Mouse (Mus musculus): ENCODE measurements around the gene Pacsin1. TPM values are rescaled to one million over a fixed set of nuclear protein-coding genes. Genes with fewer than 3 reads are reported as not detected.

The Pacsin1 gene
- polyA plus RNA-seq, 1 experiment from 2014 or later: 4.7 TPM

- DNase-seq (ENCODE audit: low spot score) (no peak), ATAC-seq (replicated peaks; ENCODE audit: insufficient number of reproducible peaks, low FRiP score, low TSS enrichment, low read depth) (no peak)
- 62% methylated on average over 14 of the region's 14 CpGs for WGBS
- H3K4me2 ChIP-seq (ENCODE audit: low read depth, low read length): no peak overlapping the region
- H3K4me3 ChIP-seq (ENCODE audit: low read depth, low read length): no peak overlapping the region
- peaks cover 3% of the 10 kb centered on the region; the same call in 1 of the 2 replicates for H3K27me3 ChIP-seq (ENCODE audit: control insufficient read depth, insufficient read depth, low read length)
- no peak overlapping the region for H3K9ac ChIP-seq (replicated peaks; ENCODE audit: low read length)
- no peaks in the 10 kb centered on the region for H3K36me3 ChIP-seq (replicated peaks; ENCODE audit: control insufficient read depth, insufficient read depth, low read depth, low read length)
- H3K9me3 ChIP-seq (replicated peaks; ENCODE audit: control insufficient read depth, low read length): no peaks in the 10 kb centered on the region
- no peak overlapping the region for H3K27ac ChIP-seq (replicated peaks; ENCODE audit: low read depth, low read length)
- H3K4me1 ChIP-seq (ENCODE audit: control insufficient read depth, insufficient read depth, low read length): no peaks in the 10 kb centered on the region
Measured at GRCm38 (mm10) chr17:27690993-27691693, 35.8 kb downstream of the Pacsin1 start.

- no peak for ATAC-seq (replicated peaks; ENCODE audit: insufficient number of reproducible peaks, low FRiP score, low TSS enrichment, low read depth)
- no peak overlapping the region for H3K4me3 ChIP-seq (ENCODE audit: low read depth, low read length)
Measured at GRCm38 (mm10) chr17:27699641-27700244, 44.4 kb downstream of the Pacsin1 start.

GRCm38 (mm10) chr17:27700812-27701211 lies 45.5 kb downstream of the Pacsin1 start:
- H3K27me3 ChIP-seq (ENCODE audit: control insufficient read depth, insufficient read depth, low read length): no peaks in the 10 kb centered on the region; the same call in 1 of the 2 replicates
- H3K4me3 ChIP-seq (ENCODE audit: low read depth, low read length): no peak overlapping the region
- no peaks in the 10 kb centered on the region for H3K9me3 ChIP-seq (replicated peaks; ENCODE audit: control insufficient read depth, low read length)
- ATAC-seq (replicated peaks; ENCODE audit: insufficient number of reproducible peaks, low FRiP score, low TSS enrichment, low read depth) (no peak), DNase-seq (ENCODE audit: low spot score) (no peak)
- 72% methylated on average over 2 of the region's 2 CpGs for WGBS
- H3K4me1 ChIP-seq (ENCODE audit: control insufficient read depth, insufficient read depth, low read length): no peaks in the 10 kb centered on the region; the same call in 1 of the 2 replicates
- no peak overlapping the region for H3K9ac ChIP-seq (replicated peaks; ENCODE audit: low read length)
- H3K4me2 ChIP-seq (ENCODE audit: low read depth, low read length): no peak overlapping the region
- H3K27ac ChIP-seq (replicated peaks; ENCODE audit: low read depth, low read length): no peak overlapping the region
- no peaks in the 10 kb centered on the region for H3K36me3 ChIP-seq (replicated peaks; ENCODE audit: control insufficient read depth, insufficient read depth, low read depth, low read length)

More at GRCm38 (mm10) chr17:27699641-27700244, 44.4 kb downstream of the Pacsin1 start:
- Histone ChIP-seq H3K4me2 (ENCODE audit: low read depth, low read length) (no peak overlapping the region), H3K9me3 (replicated peaks; ENCODE audit: control insufficient read depth, low read length) (no peaks in the 10 kb centered on the region), H3K27ac (replicated peaks; ENCODE audit: low read depth, low read length) (no peak overlapping the region), H3K9ac (replicated peaks; ENCODE audit: low read length) (no peak overlapping the region), H3K4me1 (ENCODE audit: control insufficient read depth, insufficient read depth, low read length) (no peaks in the 10 kb centered on the region; the same call in 1 of the 2 replicates), H3K27me3 (ENCODE audit: control insufficient read depth, insufficient read depth, low read length) (no peaks in the 10 kb centered on the region; the same call in 1 of the 2 replicates), H3K36me3 (replicated peaks; ENCODE audit: control insufficient read depth, insufficient read depth, low read depth, low read length) (no peaks in the 10 kb centered on the region)
- no peak for DNase-seq (ENCODE audit: low spot score)
- WGBS: 83% methylated on average over 17 of the region's 17 CpGs

DNA sequence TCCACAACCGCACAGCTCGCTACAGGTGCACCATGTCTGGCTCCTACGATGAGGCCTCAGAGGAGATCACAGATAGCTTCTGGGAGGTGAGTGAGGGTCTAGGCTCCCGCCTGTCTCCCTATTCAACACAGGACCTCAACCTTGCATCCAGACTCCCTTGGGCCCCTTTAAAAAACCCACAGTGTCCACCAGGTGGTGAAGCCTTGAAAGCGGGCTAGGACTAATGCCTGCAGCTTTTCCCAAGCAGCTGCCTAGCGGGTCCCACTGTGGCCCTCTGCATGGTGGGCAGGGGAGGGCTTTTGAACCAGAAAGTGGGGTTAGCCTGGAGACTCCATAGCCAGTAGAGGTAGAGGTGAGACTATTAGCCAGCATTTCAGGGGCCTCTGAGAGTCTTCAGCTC lies 46.5 kb downstream of the Pacsin1 start:
- Histone ChIP-seq H3K9ac (replicated peaks; ENCODE audit: low read length) (no peak overlapping the region), H3K27me3 (ENCODE audit: control insufficient read depth, insufficient read depth, low read length) (peaks cover 5% of the 10 kb centered on the region; the same call in 1 of the 2 replicates), H3K27ac (replicated peaks; ENCODE audit: low read depth, low read length) (no peak overlapping the region), H3K36me3 (replicated peaks; ENCODE audit: control insufficient read depth, insufficient read depth, low read depth, low read length) (no peaks in the 10 kb centered on the region), H3K4me2 (ENCODE audit: low read depth, low read length) (no peak overlapping the region), H3K4me1 (ENCODE audit: control insufficient read depth, insufficient read depth, low read length) (no peaks in the 10 kb centered on the region; the same call in 1 of the 2 replicates), H3K9me3 (replicated peaks; ENCODE audit: control insufficient read depth, low read length) (no peaks in the 10 kb centered on the region), H3K4me3 (ENCODE audit: low read depth, low read length) (no peak overlapping the region)
- DNase-seq (ENCODE audit: low spot score) (no peak), ATAC-seq (replicated peaks; ENCODE audit: insufficient number of reproducible peaks, low FRiP score, low TSS enrichment, low read depth) (peak; percentile 12; the same call in 1 of the 2 replicates)
- WGBS: 71% methylated on average over 6 of the region's 6 CpGs

GRCm38 (mm10) chr17:27702518-27702917 lies 47.2 kb downstream of the Pacsin1 start:
- WGBS: 3% methylated on average over 34 of the region's 34 CpGs
- H3K27ac ChIP-seq (replicated peaks; ENCODE audit: low read depth, low read length): no peak overlapping the region
- peak overlapping the region; percentile 54 for H3K4me2 ChIP-seq (ENCODE audit: low read depth, low read length)
- H3K9ac ChIP-seq (replicated peaks; ENCODE audit: low read length): no peak overlapping the region
- no peaks in the 10 kb centered on the region for H3K36me3 ChIP-seq (replicated peaks; ENCODE audit: control insufficient read depth, insufficient read depth, low read depth, low read length)
- peak; percentile 73 for DNase-seq (ENCODE audit: low spot score)
- H3K4me1 ChIP-seq (ENCODE audit: control insufficient read depth, insufficient read depth, low read length): no peaks in the 10 kb centered on the region; the same call in 1 of the 2 replicates
- H3K27me3 ChIP-seq (ENCODE audit: control insufficient read depth, insufficient read depth, low read length): peaks cover 5% of the 10 kb centered on the region; the same call in 1 of the 2 replicates
- H3K9me3 ChIP-seq (replicated peaks; ENCODE audit: control insufficient read depth, low read length): no peaks in the 10 kb centered on the region
- no peak; the same call in 1 of the 2 replicates for ATAC-seq (replicated peaks; ENCODE audit: insufficient number of reproducible peaks, low FRiP score, low TSS enrichment, low read depth)
- H3K4me3 ChIP-seq (ENCODE audit: low read depth, low read length): peak overlapping the region; percentile 29

DNA sequence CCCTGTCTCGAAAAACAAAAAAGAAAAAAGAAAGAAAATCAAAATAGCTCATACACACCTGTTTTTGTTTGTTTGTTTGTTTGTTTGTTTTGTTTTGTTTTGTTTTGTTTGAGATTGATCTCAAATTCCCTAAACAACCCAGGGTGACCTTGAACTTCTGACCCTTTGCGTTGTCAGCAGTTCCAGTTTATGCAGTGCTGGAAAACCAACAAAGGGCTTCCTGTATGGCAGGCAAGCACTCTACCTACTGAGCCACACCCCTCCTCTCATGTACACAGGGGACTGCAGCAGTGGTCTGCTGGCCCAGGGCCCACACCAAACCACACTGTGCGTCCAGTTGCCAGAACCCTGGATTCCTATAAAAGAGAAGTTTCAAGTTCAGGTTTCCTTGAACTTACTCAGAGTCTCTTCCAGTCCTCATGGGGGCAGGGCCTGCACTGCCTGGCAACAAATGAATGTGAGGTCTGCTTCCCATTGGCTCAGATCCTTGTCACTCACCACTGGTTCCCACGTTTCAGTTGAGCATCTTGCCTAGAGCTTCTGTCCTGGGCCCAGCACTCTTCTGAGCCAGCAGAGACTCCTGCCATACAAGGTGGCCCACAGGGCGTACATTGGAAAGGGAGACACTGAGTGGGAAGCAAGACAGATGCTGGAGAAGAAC lies 48.8 kb downstream of the Pacsin1 start:
- Histone ChIP-seq H3K36me3 (replicated peaks; ENCODE audit: control insufficient read depth, insufficient read depth, low read depth, low read length) (no peaks in the 10 kb centered on the region), H3K27me3 (ENCODE audit: control insufficient read depth, insufficient read depth, low read length) (peaks cover 5% of the 10 kb centered on the region; the same call in 1 of the 2 replicates), H3K9me3 (replicated peaks; ENCODE audit: control insufficient read depth, low read length) (no peaks in the 10 kb centered on the region), H3K27ac (replicated peaks; ENCODE audit: low read depth, low read length) (no peak overlapping the region), H3K4me3 (ENCODE audit: low read depth, low read length) (no peak overlapping the region), H3K9ac (replicated peaks; ENCODE audit: low read length) (no peak overlapping the region), H3K4me1 (ENCODE audit: control insufficient read depth, insufficient read depth, low read length) (no peaks in the 10 kb centered on the region; the same call in 1 of the 2 replicates), H3K4me2 (ENCODE audit: low read depth, low read length) (no peak overlapping the region)
- 61% methylated on average over 5 of the region's 5 CpGs for WGBS
- ATAC-seq (replicated peaks; ENCODE audit: insufficient number of reproducible peaks, low FRiP score, low TSS enrichment, low read depth) (no peak), DNase-seq (ENCODE audit: low spot score) (no peak)

DNA sequence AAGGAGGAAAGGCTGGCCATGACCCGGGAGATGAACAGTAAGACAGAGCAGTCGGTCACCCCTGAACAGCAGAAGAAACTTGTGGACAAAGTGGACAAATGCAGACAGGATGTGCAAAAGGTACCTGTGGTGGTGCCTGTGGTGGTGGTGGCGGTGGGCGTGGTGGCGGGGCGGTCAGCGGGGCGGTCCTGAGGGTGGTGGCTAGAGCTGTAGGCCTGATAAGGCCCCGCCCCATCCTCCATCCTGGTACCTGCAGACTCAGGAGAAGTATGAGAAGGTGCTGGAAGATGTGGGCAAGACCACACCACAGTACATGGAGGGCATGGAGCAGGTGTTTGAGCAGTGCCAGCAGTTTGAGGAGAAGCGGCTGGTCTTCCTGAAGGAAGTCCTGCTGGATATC lies 50.4 kb downstream of the Pacsin1 start:
- Histone ChIP-seq H3K4me1 (ENCODE audit: control insufficient read depth, insufficient read depth, low read length) (no peaks in the 10 kb centered on the region; the same call in 1 of the 2 replicates), H3K36me3 (replicated peaks; ENCODE audit: control insufficient read depth, insufficient read depth, low read depth, low read length) (no peaks in the 10 kb centered on the region), H3K9me3 (replicated peaks; ENCODE audit: control insufficient read depth, low read length) (no peaks in the 10 kb centered on the region), H3K27ac (replicated peaks; ENCODE audit: low read depth, low read length) (no peak overlapping the region), H3K27me3 (ENCODE audit: control insufficient read depth, insufficient read depth, low read length) (peaks cover 5% of the 10 kb centered on the region; the same call in 1 of the 2 replicates), H3K9ac (replicated peaks; ENCODE audit: low read length) (no peak overlapping the region), H3K4me2 (ENCODE audit: low read depth, low read length) (no peak overlapping the region), H3K4me3 (ENCODE audit: low read depth, low read length) (no peak overlapping the region)
- ATAC-seq (replicated peaks; ENCODE audit: insufficient number of reproducible peaks, low FRiP score, low TSS enrichment, low read depth) (no peak), DNase-seq (ENCODE audit: low spot score) (no peak)
- 24% methylated on average over 10 of the region's 10 CpGs for WGBS
